Mouse (Mus musculus): Measurements from ENCODE around the gene Mblac2.

DNA sequence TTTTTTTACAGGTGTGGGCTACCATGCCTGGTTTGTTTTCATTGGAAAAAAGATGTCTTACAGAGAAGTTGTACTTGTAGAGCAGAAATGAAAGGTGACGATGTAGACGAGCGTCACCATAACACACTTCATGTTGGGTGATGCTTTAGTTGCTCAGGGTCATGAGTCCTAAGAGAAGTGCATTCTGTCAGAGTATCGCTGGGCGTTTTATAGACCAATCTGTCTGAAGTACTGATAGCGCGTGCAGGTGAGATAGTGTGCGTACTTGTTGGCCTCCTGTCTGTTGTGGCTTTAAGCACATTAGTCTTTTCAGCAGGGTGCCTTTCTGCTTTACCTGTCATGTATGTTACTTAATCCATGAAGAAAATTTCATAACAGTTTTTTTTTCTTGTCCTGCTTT is 79.0 kb downstream of the Mblac2 start:
- TF ChIP-seq POLR2A (IDR thresholded peaks at IDR 0.05; ENCODE audit: insufficient read length, low read depth): no peak
- TF ChIP-seq CEBPB (IDR thresholded peaks at IDR 0.05; ENCODE audit: insufficient read depth, poor library complexity, severe bottlenecking): no peak
- TF ChIP-seq E2F4 (IDR thresholded peaks at IDR 0.05; ENCODE audit: insufficient read depth): no peak
- no peak for TF ChIP-seq SRF (IDR thresholded peaks at IDR 0.05; ENCODE audit: control insufficient read depth, insufficient read length, low read depth)
- TF ChIP-seq MAX (IDR thresholded peaks at IDR 0.05; ENCODE audit: low read depth): no peak
- no peak for TF ChIP-seq USF1 (IDR thresholded peaks at IDR 0.05; ENCODE audit: low read depth)
